Mouse (Mus musculus) retina, postnatal 1 day (tissue): ENCODE measurements around the gene Zmynd10.
A peak's percentile ranks its signal among the peaks of the same experiment; 100 is the strongest.
"Not testable (repeated sequence)": the region's sequence is repeated elsewhere in the genome, so short reads cannot be mapped to it uniquely, and the experiment has no call there.

Source experiments
- DNase-seq: peaks from one replicate; pipeline ENCODE4 v3.0.0-alpha.2; 2012

Gene Zmynd10

GRCm38 (mm10) chr9:107563029-107563581 is 16.0 kb downstream of the Zmynd10 start, which contains the start of gene Tusc2:
Gene Tusc2 (plus strand): TSS chr9:107563255.
- DNase-seq, result peak; percentile 98

GRCm38 (mm10) chr9:107565556-107565955 is 18.5 kb downstream of the Zmynd10 start:
- not testable (repeated sequence) for DNase-seq

- peak; percentile 81 for DNase-seq
These were observed 19.1 kb downstream of the Zmynd10 start for GRCm38 (mm10) chr9:107566041-107566709.

GRCm38 (mm10) chr9:107566855-107567254 is 19.8 kb downstream of the Zmynd10 start:
- no peak for DNase-seq

- DNase-seq, result no peak
These were observed 20.7 kb downstream of the Zmynd10 start, which contains the start of gene Hyal2 for GRCm38 (mm10) chr9:107567702-107568319. Gene Hyal2 (plus strand): TSS chr9:107567945.

GRCm38 (mm10) chr9:107568331-107569261 is 21.5 kb downstream of the Zmynd10 start:
- peak; percentile 93 for DNase-seq

- DNase-seq, result no peak
These were observed 22.2 kb downstream of the Zmynd10 start for GRCm38 (mm10) chr9:107569270-107569669.

GRCm38 (mm10) chr9:107570016-107570415 is 22.9 kb downstream of the Zmynd10 start:
- DNase-seq, result no peak

- DNase-seq, result no peak
These were observed 23.7 kb downstream of the Zmynd10 start for GRCm38 (mm10) chr9:107570845-107571244.

- no peak for DNase-seq
These were observed 24.6 kb downstream of the Zmynd10 start for GRCm38 (mm10) chr9:107571534-107572326.

- DNase-seq, result no peak
These were observed 25.2 kb downstream of the Zmynd10 start for GRCm38 (mm10) chr9:107572327-107572662.

- DNase-seq, result not testable (repeated sequence)
These were observed 26.7 kb downstream of the Zmynd10 start for GRCm38 (mm10) chr9:107573774-107574173.

- DNase-seq, result peak; percentile 17
These were observed 28.7 kb downstream of the Zmynd10 start for GRCm38 (mm10) chr9:107575579-107576356.

- DNase-seq, result peak; percentile 89
These were observed 29.4 kb downstream of the Zmynd10 start, which contains the start of gene Hyal1 for GRCm38 (mm10) chr9:107576357-107577107. Gene Hyal1 (plus strand): TSS chr9:107576927.

- DNase-seq, result no peak
These were observed 30.8 kb downstream of the Zmynd10 start for GRCm38 (mm10) chr9:107577871-107578270.

- DNase-seq, result no peak
These were observed 31.5 kb downstream of the Zmynd10 start, which contains the start of gene Naa80 for GRCm38 (mm10) chr9:107578587-107578986. Gene Naa80 (plus strand): TSS chr9:107578887.

- DNase-seq, result no peak
These were observed 32.2 kb downstream of the Zmynd10 start for GRCm38 (mm10) chr9:107579023-107579900.

- peak; percentile 88 for DNase-seq
These were observed 33.6 kb downstream of the Zmynd10 start, which contains the start of gene Hyal3 for GRCm38 (mm10) chr9:107580501-107581317. Gene Hyal3 (plus strand): TSS chr9:107580818.
